Mouse (Mus musculus) erythroblast, adult 5-6 weeks (primary cell): ENCODE data around the gene Csrp1. TPM values are rescaled to one million over a fixed set of nuclear protein-coding genes. Genes with fewer than 3 reads are reported as not detected.
A peak's percentile ranks its signal among the peaks of the same experiment; 100 is the strongest.

Experiments used
- ATAC-seq: replicated peaks from 2 replicates; pipeline ENCODE4 v1.8.0; 2016; ENCODE audit warnings: moderate number of reproducible peaks, mild to moderate bottlenecking, moderate TSS enrichment, inconsistent platforms; ENCODE audit not compliant: poor library complexity, low FRiP score, severe bottlenecking
- total RNA-seq, 2 experiments: library from RNA; stranded (forward) in 1 of 2; stranded (reverse) in 1 of 2; fragments of 150-400 nt in 1 of 2; fragments of 200-764, 138-1000 nt in 1 of 2; gene quantifications; 2 replicates each; pipeline versions ENCODE4 v1.2.3 to v1.2.4; 2015 to 2017; ENCODE audit warnings: low replicate concordance in 2 of 2

Gene Csrp1
- total RNA-seq, 2 experiments from 2014 or later, result 23.1 to 23.4 TPM

GRCm38 (mm10) chr1:135694181-135694580 is 25.7 kb upstream of the Csrp1 start:
- ATAC-seq, result no peak

DNA sequence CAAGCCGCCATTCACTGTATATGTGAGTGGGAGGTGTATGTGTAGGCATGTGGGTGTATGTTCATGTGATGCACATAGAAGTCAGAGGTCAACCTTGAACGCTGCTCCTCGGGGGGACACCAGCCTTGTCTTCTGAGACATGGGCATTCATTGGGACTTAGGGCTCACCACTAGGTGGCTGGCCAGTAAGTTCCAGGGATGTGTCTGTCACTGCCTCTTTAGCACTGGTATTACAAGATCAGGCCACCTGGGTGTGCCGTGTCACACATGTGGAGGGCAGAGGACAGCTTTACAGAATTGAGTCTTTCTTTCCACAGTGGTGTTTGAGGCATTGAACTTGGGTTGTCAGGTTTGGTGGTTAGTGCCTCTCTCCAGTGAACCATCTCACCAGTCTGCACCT is 22.4 kb upstream of the Csrp1 start:
- no peak for ATAC-seq

- no peak for ATAC-seq
Observed at GRCm38 (mm10) chr1:135698046-135698445, 21.8 kb upstream of the Csrp1 start.

DNA sequence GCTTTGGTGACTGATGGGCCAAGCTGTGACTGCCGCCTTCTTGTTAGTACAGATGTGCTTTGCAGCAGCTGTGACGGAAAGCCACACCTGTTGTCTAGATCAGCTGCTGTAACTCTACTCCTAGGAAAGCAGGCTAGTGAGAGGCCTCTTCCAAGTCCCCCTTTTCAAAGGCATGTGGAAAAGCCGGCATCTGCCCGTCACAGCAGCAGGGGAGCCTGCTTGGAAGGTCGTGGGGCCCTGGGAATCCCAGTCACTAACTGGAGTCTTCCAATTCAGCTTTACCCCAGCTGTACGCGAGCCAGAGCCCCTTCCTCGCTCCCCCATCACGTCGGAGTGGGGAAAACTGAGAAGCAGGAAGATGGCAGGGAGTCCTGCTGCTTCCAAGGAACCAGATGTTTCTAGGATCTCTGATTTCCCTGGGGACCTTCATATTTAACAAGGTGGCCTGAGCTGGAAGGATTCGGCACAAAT is 21.4 kb upstream of the Csrp1 start:
- no peak for ATAC-seq

DNA sequence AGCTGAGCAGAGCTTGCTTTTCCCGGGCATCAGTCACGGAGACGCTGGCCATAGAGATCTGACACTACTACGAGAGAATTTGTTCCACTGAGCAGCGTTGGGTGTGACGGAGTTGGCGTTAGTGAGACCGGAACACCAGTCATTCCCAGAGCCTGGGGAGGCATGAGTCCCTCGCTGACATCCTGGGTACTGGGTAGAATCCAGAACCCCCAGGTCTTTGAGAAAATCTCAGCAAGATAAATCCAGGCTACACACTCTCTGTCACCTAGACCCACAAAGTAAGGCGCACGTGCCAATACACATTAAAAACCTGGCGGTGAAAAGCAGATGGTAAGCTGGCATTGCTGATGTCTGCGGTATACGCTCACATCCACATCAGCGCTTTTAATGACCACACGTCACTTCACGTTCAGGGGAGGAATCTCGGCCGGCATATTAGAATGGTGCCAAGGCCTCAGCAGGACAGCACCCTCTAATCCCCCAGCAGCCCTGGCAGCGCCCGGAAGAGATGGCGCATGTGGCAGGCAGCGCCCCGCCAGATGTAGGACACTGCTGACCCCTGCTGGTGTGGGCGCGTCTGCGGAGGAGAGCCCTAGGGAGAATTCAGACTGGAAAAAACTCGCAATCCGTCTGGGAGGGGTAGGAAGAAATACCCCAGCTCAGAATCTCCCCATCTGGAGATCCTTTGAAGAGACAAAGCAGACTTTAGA is 20.7 kb upstream of the Csrp1 start:
- ATAC-seq, result no peak

DNA sequence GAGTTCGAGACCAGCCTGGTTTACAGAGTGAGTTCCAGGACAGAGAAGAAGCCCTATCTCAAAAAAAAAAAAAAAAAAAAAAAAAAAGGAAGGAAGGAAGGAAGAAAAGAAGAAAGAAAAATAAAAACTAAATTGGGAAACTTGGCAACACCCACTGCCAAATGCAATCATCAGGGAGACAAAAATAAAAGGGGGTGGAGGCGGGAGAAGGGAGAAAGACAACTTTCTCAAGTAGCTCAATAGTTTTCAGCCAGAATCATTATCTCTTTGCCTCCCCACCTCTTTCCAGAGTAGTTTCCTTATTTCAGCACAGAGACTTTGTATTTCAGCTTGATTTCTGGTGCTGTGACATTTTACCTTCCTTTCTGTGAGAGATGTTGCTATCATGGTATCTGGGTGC is 20.0 kb upstream of the Csrp1 start:
- ATAC-seq, result no peak

DNA sequence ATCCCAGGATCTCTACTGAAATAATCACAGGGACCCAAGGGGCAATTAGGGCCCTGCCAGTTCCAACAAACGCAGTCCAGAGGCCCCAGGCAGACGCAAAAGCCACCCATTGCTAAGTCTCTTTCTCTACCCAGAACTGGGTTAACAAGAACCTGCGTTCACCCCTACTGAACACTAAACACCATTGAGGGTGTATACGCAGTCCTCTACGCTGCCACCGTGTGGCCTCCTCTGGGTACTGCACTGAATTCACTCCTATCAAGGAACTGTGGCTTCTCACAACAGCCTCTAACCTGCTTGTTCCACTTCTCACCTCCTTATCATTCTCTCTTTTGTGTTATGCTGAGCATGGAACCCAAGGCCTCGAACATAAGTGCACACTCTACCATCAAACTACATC is 19.3 kb upstream of the Csrp1 start:
- ATAC-seq, result peak; percentile 89

DNA sequence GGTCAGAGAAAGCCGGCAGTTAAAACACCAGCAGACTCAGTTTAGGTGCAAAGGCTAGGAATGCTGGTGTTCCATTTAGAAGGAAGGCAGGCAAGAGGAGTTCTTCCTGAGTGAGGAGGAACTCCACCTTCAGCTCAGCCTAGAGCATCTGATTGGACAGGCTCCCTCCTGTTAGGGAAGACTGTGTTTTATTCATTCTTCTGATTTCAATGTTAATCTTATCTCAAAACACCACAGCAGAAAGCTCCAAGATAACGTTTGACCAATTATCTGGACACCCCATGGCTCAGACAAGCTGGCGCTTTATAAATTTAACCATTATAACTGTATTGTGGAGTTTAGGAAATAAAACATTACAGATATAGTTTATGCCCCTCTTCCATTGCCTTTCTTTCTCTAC is 18.5 kb upstream of the Csrp1 start:
- ATAC-seq, result no peak

DNA sequence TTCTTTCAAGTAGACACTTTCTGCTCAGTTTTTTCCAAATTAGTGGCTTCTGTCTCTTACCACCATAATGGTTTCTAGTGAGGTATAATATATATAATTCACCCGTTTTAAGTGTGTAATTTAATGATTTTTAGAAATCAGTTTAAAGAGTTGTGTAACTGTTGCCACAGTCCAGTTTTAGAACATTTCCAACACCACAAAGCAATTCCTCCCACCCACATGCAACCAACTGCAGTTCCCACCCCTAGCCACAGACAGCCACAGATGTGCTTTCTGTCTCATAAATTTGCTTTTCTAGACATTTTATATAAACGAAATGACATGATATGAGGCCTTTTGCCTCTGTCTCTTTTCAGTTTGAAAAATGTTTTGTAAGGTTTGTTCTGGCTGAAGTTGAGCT is 17.1 kb upstream of the Csrp1 start:
- ATAC-seq, result no peak

DNA sequence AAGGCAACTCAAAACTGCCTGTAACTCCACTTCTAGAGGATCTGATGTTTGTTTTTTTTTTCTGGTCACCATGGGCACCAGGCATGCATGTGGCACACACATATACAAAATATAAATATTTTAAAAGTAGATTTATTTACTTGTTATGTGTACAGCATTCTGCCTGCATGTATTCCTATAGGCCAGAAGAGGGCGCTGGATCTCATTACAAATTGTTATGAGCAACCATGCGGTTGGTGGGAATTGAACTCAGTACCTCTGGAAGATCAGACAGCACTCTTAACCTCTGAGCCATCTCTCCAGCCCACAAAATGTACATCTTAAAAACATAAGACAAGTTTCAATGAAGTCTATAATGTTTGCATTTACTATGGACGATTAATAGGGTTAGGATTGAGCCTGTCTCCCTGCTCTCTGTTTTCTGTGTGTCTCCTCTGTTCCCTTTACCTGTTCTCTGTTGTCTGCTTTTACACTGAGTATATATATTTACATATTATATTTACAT is 15.5 kb upstream of the Csrp1 start:
- no peak for ATAC-seq

- ATAC-seq, result no peak
Observed at GRCm38 (mm10) chr1:135708369-135708768, 11.5 kb upstream of the Csrp1 start.

- ATAC-seq, result no peak
Observed at GRCm38 (mm10) chr1:135711126-135711525, 8.7 kb upstream of the Csrp1 start.

DNA sequence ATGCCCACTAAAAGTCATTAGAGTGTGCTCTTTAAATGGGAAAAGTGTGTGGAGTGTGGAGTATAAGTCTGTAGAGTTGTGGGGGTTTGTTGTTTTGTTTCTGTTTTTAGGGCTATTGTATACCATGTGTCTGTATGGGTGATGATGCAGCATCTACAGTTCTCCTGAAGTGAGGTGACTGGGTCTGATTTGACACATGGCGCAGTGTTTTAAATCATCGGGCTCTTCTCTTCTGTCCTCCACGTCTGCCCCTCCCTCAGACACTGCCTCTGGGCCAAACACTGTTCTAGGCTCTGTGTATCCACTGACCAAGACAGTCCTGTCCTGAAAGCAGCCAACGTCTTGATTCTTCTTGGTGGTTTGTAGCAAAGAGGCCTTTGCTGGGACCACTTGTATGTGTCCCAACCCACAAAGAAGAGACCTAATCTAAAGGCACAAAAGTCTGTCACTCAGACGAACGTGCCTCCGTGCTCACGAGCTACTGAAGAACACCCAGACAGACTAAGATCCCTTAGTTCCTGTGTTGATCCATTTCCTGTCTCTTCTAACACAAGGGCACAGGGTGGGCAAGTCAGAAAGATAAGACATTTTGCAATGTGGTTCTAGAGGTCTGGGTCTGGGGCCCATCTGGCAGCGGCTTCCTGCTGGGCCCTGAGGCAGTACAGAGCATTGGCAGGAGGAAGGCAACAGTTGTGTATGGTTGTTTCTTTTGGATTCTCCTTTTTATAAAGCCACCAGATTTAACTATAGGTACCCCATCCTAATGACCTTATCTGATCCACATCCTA is 5.6 kb upstream of the Csrp1 start:
- 0 out of 2 replicates have a peak, but pooled peaks have one; percentile 47 for ATAC-seq

- 0 out of 2 replicates have a peak, but pooled peaks have one; percentile 12 for ATAC-seq
Observed at GRCm38 (mm10) chr1:135714901-135715609, 4.8 kb upstream of the Csrp1 start.

DNA sequence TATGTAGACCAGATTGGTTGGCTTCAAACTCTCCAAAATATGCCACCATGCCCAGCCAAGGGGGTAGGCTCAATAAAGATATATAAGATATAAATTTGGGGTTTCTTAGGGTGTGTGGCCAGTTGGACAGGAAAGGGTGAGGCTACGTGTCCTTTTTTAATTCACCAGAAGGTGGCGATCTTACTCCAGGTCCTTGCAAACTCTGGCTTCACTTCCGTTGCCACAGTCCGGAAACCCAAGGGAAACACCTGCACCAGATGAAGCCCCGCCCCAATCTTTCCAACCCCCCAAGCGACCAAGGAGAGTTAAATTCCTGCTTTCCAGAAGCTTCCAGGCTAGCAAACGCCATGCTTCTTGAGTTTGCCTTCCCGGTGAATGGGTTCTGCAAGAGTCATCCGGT is 375 bp upstream of the Csrp1 start:
- ATAC-seq, result peak; percentile 79

GRCm38 (mm10) chr1:135723016-135723415 is 3.2 kb downstream of the Csrp1 start:
- no peak for ATAC-seq

DNA sequence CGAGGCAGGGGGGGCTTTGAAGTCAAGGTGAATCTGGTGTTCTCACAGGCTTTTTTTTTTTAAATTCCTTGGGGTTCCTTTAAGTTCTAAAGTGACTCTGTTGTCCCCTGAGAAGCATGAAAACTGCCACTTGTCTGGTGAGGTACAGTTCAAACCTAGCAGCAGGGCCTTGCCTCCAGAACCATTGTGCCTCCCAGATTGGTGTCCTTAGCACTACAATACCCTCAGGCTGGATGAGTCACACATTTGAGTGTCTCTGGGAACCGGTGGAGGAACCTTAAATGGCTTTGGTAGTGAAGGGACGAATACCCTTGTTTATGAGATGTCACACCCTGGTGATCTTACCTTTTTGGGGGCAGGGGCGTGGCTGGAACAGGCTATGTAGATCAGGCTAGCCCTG is 4.3 kb downstream of the Csrp1 start:
- no peak for ATAC-seq

DNA sequence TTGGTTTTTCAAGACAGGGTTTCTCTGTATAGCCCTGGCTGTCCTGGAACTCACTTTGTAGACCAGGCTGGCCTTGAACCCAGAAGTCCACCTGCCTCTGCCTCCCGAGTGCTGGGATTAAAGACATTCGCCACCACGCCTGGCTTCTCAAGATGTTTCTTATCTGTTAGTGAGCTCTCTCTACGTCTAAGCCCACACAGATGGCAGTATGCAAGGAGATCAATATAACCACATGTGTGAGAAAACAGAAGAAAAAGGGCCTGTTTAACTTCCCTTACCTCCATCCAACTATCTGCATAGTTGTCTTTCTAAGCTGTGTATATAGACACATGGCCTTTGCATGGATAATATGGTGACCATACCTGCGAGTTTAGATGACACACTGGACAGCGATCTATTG is 5.5 kb downstream of the Csrp1 start:
- ATAC-seq, result no peak

DNA sequence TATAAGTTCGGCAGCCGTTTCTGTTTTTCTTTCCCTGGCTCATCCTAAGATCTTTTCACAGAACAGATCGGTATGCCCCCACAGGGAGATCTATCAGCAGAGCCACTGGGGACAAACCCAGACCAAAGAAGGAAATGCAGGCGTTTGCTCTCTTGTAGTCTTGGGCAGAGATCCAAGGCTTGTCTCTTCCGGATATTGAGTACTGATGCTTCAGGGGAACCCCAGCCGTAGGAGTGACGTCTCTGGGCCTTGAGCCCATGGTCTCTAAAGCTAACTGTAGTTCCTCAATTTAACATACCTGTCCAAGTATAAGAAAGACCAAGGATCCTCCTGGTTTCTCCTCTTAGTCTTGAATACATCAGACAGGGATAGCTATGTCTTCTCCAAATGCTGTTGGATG is 6.1 kb downstream of the Csrp1 start:
- no peak for ATAC-seq

DNA sequence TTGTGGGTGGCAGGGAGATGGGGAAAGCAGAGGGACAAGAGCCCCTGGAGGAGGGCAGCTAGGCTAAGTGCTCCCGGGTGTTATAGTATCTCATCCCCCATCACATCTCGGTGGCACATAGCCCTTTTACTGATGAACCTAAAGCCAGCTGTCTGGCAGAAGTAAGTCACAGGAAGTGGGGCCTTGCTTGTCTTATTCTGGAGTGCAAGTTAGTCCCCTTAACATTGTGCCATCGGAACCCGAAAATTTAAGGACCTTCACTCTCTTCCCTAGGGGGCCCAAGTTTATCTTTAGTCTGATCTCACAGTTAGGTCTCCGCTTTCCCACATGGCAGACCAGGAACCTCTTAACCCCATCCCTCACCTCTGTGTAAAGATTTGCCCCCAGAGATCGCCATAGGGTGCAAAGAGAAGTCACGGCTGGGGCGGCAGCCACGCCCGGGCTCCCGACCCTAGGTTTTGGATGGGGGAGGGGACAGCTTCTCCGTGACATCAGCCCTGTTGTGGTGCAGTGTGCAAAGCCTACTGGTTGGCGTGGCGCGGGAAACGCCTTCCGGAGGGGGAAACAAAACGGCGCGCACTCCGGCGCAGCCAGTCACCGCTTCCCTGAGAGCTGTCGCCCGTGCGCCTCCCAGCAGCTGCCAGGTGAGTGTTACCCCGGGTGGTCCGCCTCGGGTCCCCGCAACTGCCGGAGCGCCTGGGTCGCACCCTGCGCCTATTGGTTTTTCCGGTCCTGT is 8.9 kb downstream of the Csrp1 start:
- peak; percentile 82 for ATAC-seq
